Mouse (Mus musculus): ENCODE results near the gene Tmprss4.

DNA sequence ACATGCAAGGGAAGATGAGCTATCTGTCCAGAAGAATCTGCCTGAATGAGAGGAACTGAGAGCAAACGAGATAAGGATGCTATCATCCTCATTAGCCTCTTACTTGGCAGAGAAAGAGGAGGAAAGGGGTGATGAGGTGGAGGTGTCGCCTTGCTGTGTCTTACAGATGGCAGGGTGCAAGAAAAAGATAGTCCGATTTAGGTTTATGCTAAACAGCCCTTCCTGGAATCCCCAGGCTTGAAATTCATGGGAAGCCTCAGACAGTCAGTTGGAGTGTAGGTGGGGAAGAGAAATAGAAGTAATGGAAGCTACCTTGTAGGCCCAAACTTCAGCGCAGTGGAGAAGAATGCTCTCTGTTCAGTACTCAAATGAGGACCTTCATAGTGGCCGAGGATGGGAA lies 36.0 kb downstream of the Tmprss4 start:
- no peak for TF ChIP-seq CTCF (IDR thresholded peaks at IDR 0.05)
- no peak for TF ChIP-seq POLR2A (IDR thresholded peaks at IDR 0.05; ENCODE audit: insufficient read depth, low read depth, low read length)

Measured in heart, adult 2 months (tissue).